Mouse (Mus musculus): Measurements from ENCODE around the gene Trim40. TPM values are rescaled to one million over a fixed set of nuclear protein-coding genes. Genes with fewer than 3 reads are reported as not detected.

Trim40 gene
- total RNA-seq, 2 experiments from 2014 or later: not detected

DNA sequence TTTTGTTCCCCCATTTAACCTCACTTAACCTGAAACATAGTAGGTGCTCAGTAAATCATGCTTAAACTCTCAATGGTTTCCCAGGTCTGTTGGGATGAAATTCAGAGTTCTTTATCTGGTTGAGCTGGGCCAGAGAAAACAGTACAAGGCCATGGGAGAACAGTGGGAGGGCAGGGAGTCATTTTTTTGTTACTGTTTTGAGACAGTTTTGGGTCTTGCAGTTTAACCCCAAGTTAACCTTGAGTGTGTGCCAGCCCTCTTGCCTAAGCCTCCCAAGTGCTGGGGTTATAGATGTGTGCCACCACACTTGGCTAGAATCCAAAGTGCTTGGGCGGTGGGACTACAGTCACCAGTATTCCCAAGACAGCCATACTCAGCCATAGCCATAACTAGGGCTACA lies 45.2 kb downstream of the Trim40 start:
- DNase-seq: no peak
- intact Hi-C loops (cut with DNase I): no loop called here

DNA sequence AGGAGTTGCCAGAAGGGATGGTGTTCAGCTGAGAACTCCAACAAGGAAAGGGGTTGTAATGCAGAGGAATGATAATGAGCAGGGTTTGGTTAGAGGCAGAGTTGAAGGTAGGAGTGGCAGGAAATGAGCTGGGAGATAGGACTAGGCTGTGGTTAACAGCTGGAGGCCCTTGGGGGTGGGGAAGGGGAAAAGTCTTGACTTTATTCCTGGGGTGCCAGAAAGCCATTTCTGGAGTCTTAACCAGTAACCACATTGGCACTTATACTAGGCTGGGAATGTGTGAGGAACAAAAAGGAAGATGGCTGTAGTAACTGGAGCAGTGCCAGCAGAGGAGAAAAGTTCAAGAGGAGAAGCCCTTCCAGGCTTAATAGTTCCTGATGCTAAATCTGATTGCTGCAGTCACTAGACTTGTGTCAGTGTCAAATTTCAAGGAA lies 45.6 kb downstream of the Trim40 start:
- peak in 1 of 2 experiments; percentile 17 for DNase-seq
- intact Hi-C loops (cut with DNase I): no loop called here

- intact Hi-C loops (cut with DNase I): no loop called here
- no peak for DNase-seq
Observed at GRCm38 (mm10) chr17:36843696-36844095, 46.2 kb downstream of the Trim40 start.

DNA sequence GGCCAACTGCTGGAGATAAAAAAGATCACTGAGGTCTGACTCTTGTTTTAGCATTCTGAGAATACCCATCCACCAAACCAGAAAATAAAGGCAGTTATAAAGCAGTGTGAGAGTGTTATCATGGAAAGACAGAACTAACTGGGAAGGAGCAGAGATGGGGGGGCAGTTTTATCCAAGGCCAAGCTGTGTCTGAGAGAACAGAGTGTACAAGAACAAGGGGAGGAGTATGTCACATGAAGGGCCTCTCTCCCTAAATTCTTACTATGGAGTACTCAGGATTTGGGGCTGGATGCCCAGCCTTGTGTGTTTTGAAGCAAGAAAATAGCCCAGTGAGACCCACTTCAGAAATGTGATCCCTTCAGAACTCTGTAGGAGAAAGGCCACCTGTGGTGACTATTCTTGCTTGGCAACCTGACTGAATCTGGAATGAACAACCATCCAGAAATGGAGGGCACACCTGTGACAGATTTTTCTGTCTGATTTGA lies 48.9 kb downstream of the Trim40 start:
- intact Hi-C loops (cut with DNase I): no loop called here
- no peak for DNase-seq

- intact Hi-C loops (cut with DNase I): loop anchor here (5.0 kb wide), 2 partner anchors 117 to 207 kb away; partner anchors contain the start of genes Gabbr1, Znrd1 and Znrd1as
- no peak for DNase-seq
Observed at GRCm38 (mm10) chr17:36839931-36840330, 50.0 kb downstream of the Trim40 start.

- intact Hi-C loops (cut with DNase I): loop anchor here (5.0 kb wide), 2 partner anchors 118 to 208 kb away; partner anchors contain the start of genes Gabbr1, Znrd1 and Znrd1as
- no peak for DNase-seq
Observed at GRCm38 (mm10) chr17:36839001-36839400, 50.9 kb downstream of the Trim40 start.

DNA sequence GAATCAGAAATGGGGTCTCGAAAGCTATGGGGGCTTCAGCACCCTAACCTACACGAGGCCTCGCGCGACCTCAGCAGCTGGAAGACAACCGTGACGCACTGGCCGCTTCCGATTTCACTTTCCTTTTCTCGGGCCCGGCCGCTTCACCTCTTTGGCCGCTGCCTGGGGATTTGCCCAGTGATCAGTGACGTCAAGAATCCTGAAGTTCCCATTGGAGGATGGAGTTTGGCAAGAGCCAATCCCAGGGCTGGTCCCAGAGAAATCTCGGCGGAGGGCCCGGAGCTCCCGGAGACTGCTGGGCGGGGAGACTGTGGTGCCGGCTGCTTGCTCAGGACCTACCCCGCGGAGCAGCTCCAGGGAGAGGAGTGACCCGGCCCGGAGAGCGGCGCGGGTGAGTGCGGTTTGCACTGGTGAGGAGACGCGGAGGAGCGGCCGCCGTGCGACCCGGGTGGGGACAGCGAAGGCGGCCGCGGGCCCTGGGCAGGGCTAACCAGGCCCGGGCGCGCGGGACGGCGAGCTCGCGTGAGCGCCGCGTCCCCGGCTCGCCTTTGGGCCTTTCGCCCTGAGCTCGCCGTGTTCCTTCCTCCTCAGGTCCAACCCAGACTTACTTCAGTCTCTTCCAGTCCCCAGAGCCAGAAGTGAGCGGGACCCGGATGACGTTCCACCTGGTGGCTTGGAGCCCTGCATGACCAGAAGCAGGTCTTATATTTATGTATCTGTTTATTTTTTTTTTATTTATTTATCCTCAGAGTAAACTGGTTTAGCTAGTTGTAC lies 52.9 kb downstream of the Trim40 start, which contains the start of gene Trim26:
Gene Trim26 (plus strand): TSS at position 261 of the 774 bp plus-strand sequence.
- intact Hi-C loops (cut with DNase I): loop anchor here (5.0 kb wide), 2 partner anchors 120 to 210 kb away; partner anchors contain the start of genes Gabbr1, Znrd1 and Znrd1as
- peak; percentile 100 for DNase-seq

GRCm38 (mm10) chr17:36836427-36836812 lies 53.5 kb downstream of the Trim40 start:
- peak in 1 of 2 experiments; percentile 21 for DNase-seq
- intact Hi-C loops (cut with DNase I): loop anchor here (5.0 kb wide), 2 partner anchors 121 to 211 kb away; partner anchors contain the start of genes Gabbr1, Znrd1 and Znrd1as

- DNase-seq: peak; percentile 66 to 73
- intact Hi-C loops (cut with DNase I): loop anchor here (5.0 kb wide), 2 partner anchors 121 to 211 kb away; partner anchors contain the start of genes Gabbr1, Znrd1 and Znrd1as
Observed at GRCm38 (mm10) chr17:36835591-36836426, 54.1 kb downstream of the Trim40 start.

DNA sequence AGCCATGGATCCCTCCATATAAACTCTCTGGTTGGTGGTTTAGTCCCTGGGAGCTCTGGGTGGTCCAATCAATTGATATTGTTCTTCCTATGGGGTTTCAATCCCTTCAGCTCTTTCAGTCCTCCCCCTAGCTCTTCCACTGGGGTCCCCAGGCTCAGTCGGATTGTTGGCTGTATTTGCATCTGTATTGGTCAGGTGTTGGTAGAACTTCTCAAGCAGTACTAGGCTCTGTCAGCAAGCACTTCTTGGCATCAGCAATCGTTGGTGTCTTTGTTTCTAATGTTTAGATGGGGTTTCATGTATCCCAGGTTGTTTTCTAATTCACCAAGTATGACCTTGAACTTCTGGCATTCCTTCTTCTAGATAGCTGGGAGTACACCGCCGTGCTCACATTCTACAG lies 57.2 kb downstream of the Trim40 start:
- intact Hi-C loops (cut with DNase I): no loop called here
- DNase-seq: no peak

Other genes with a start within 250 kb of the Trim40 start
- gene H2-M9, start 247.5 kb downstream of the Trim40 start, total RNA-seq (2021): under 1 TPM in 1 of 2 experiments, not detected in 1; 0.38 TPM
- not detected for gene H2-M1, start 217.9 kb downstream of the Trim40 start, total RNA-seq (2021)
- gene H2-M10.5, start 117.2 kb downstream of the Trim40 start, total RNA-seq (2021): not detected
- not detected for gene H2-M10.6, start 78.0 kb downstream of the Trim40 start, total RNA-seq (2021)
- gene Trim26, start 53.0 kb downstream of the Trim40 start, total RNA-seq (2021): 10 to 100 TPM; 23.1 to 24.2 TPM
- not detected for gene Trim15, start 22.9 kb downstream of the Trim40 start, total RNA-seq (2021)
- gene Trim10, start 20.5 kb downstream of the Trim40 start, total RNA-seq (2021): under 1 TPM; 0.60 to 0.93 TPM
- gene Trim31, start 8.0 kb upstream of the Trim40 start, total RNA-seq (2021): not detected
- gene Rnf39, start 52.8 kb upstream of the Trim40 start, total RNA-seq (2021): under 1 TPM; 0.22 to 0.43 TPM
- 10 to 100 TPM; 58.9 to 73.2 TPM for gene Ppp1r11, start 61.6 kb upstream of the Trim40 start, total RNA-seq (2021)
- 10 to 100 TPM; 23.7 to 28.9 TPM for gene Znrd1, start 68.4 kb upstream of the Trim40 start, total RNA-seq (2021)
- 1 to 10 TPM; 7.7 to 8.4 TPM for gene Znrd1as, start 68.5 kb upstream of the Trim40 start, total RNA-seq (2021)
- gene 2410137M14Rik, start 91.1 kb upstream of the Trim40 start, total RNA-seq (2021): not detected
- gene H2-M5, start 99.4 kb upstream of the Trim40 start, total RNA-seq (2021): under 1 TPM in 1 of 2 experiments, not detected in 1; 0.26 TPM
- gene Zfp57, start 111.0 kb upstream of the Trim40 start, total RNA-seq (2021): 1 to 10 TPM; 5.6 to 6.9 TPM
- gene Mog, start 133.3 kb upstream of the Trim40 start, total RNA-seq (2021): not detected
- gene Gabbr1, start 155.8 kb upstream of the Trim40 start, total RNA-seq (2021): 10 to 100 TPM; 14.0 to 17.2 TPM
- gene Olfr90, start 198.4 kb upstream of the Trim40 start, total RNA-seq (2021): not detected
- gene Olfr91, start 208.2 kb upstream of the Trim40 start, total RNA-seq (2021): not detected
- gene Olfr92, start 230.0 kb upstream of the Trim40 start, total RNA-seq (2021): not detected